Mouse (Mus musculus) lung, postnatal 4 days (tissue): ENCODE measurements around the gene Hdac7.
"Not testable (repeated sequence)": the region's sequence is repeated elsewhere in the genome, so short reads cannot be mapped to it uniquely, and the experiment has no call there.

Experiments used
- DNase-seq, 2 experiments: peaks; one replicate each; pipeline ENCODE4 v3.0.0; 2021

Hdac7 gene

DNA sequence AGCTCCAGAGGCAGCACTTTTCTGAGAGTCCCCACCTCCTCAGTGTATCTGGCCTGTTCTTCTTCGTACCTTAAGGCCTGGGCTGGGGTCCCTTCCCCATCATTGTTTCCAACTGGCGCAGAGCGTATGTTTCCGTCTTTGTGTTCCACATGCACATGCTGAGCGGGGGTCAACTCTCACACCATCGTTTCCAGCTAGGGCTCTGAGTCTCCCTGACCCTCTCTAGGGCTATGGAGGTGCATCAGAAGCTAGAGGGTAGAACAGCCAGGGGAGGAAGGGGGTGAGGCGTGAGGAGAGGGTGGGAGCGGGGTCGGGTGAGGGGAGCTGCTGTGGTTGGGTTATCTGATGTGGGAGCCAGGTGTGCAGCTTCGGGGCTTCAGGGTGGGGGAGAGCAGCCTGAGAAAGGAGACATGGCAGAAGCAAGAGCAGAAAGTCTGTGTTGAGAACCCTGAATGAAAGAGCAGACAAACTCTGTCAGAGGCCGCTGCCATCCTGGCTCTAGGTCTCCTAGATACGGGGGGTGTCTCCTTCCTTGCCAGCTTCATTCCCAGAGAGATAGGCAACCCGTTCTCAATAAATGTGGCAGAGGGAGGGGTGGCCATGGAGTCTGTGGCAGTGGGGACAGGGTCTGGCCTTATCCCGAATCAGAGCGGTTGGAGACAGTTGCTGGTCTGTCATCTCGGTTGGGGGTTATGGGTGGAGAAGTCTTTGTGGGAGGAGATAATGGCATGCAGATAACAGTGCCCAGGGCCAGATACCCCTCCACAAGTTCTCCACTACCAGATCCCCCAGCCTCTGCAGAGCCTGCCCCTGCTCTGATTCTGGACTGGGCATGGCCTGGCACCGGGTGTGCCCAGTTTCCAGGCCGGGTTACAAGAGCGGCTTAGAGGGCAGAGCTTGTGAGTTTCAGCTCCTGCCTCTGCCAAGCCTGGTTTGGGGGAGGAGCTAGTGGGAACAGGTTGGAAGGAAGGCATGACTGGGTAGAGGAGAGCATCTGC is at the start of gene Hdac7:
Gene Hdac7 (minus strand): TSS at position 466 of the 998 bp plus-strand sequence.
- peak in 1 of 2 experiments; percentile 37 for DNase-seq

DNA sequence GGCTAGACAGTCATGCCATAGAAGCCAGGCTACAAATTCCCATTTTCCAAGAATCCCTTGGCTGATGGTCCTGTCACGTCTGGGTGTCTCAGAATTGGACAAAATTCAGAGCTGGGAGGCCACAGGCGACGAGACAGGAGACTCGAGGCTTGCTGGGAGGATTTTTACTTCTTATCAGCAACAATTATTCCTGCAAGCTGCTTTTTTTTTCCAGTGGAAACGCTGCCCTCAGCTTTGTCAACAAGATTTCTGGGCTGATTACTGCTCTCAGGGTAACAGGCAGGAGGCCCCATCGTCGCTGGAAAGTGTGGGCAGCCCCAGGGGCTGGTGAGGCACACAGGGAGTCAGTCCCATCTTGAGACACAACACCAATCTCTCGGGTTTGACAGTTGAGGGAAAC is 48.2 kb upstream of the Hdac7 start:
- DNase-seq: no peak

DNA sequence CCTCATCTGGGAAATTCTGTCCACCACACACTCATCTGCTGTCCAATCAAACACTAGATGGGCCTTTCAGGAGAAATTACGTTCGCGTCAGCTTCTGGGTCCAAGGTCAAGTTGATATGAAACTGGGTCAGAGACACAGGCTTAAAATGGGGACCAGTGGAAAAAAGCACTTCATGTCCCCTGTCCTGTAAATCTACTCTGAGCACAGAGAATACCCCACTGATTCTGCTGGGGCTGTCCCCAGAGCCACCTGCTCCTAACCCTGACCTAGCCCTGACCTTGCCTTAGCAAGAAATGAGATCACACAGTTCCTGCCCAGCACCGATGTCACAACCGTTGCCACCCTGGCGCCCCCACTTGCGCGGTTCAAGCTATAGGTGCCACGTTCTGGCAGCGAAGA is 46.1 kb upstream of the Hdac7 start:
- no peak for DNase-seq

DNA sequence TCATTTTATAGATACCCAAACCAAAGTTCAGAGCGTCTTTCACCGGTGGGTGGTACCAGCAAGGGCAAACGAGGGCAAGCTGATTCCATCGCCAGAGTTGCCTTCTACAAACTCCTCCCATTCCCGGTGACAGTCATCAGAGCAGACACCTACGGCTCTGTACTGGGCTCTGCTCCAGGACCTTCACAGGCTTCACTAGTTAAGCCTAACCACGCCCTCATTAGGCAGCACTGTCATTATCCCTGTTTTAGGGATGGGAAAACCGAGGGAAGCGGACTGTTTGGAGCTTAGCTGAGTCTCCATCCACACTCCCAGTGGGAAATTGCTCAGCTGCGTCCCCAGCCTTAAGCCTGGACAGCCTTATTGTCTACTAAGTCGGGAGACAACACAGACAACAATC is 45.7 kb upstream of the Hdac7 start:
- DNase-seq: no peak

GRCm38 (mm10) chr15:97887541-97888016 is 43.3 kb upstream of the Hdac7 start:
- no peak for DNase-seq

DNA sequence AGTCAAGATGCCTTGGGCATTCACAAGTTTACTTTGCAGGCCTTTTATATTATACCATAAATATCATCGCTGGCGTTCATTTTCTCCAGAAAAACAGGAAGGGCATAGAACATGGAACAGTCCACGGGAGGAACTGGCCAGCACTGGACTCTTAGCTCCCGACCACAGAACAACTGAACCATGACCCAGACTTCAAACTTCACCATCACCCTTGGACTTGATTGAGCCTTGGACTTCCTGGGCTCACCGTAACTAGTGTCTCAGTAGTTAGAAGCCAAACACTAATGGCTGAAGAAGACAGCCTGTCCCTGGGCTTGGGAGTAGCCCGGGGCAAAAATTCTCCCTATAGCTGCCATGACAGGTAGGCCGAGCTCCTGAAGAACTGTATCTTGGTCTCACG is 37.1 kb upstream of the Hdac7 start:
- DNase-seq: no peak

GRCm38 (mm10) chr15:97880441-97880840 is 36.1 kb upstream of the Hdac7 start:
- no peak for DNase-seq

DNA sequence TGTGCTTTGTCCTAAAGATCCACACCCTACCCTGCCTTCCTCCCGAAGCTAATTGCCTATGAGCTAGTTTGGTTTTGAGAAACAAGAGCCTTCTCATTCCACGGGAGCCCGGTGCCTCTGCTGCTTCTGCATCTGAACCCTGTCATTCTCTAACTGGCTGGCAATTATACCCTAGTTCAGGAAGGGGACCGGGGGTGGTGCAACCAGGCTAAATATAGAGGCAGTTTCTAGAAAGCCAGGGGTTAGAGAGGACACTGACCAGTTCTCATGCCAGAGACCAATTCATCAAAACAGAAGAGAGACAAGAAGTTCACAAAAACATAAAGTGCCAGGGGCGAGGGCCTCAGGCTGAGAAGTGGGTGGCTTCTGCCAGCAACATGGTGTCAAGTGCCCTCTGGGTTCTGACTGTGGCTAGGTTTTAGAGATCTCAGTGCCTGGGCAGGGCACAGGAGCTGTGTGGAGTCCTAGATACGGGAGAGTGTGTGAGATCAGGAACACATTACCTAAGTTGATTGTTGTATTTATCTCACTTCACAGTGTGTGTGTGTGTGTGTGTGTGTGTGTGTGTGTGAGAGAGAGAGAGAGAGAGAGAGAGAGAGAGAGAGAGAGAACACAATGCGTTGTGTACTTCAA is 34.5 kb upstream of the Hdac7 start:
- no peak for DNase-seq

DNA sequence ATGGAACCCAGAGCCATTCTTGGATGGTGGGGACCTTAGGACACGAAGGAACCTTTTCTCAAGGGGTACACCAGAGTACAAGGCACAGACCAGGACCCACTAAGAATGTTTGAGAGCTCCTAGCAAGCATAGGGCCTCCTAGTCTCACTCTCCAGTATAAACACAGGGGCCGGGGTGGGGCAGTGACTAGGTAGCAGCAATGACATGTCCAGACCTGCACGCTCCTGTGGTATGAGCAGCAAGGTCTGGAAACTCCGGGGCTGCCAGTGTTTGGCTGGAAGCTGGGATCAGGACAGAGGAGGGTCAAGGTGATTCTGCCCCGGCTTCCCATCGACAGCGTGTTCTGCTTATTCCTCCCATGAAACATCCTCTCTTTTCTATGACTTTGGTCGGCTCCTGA is 31.5 kb upstream of the Hdac7 start:
- no peak for DNase-seq

- no peak for DNase-seq
Observed at GRCm38 (mm10) chr15:97873717-97874116, 29.4 kb upstream of the Hdac7 start.

- no peak for DNase-seq
Observed at GRCm38 (mm10) chr15:97872161-97872560, 27.9 kb upstream of the Hdac7 start.

DNA sequence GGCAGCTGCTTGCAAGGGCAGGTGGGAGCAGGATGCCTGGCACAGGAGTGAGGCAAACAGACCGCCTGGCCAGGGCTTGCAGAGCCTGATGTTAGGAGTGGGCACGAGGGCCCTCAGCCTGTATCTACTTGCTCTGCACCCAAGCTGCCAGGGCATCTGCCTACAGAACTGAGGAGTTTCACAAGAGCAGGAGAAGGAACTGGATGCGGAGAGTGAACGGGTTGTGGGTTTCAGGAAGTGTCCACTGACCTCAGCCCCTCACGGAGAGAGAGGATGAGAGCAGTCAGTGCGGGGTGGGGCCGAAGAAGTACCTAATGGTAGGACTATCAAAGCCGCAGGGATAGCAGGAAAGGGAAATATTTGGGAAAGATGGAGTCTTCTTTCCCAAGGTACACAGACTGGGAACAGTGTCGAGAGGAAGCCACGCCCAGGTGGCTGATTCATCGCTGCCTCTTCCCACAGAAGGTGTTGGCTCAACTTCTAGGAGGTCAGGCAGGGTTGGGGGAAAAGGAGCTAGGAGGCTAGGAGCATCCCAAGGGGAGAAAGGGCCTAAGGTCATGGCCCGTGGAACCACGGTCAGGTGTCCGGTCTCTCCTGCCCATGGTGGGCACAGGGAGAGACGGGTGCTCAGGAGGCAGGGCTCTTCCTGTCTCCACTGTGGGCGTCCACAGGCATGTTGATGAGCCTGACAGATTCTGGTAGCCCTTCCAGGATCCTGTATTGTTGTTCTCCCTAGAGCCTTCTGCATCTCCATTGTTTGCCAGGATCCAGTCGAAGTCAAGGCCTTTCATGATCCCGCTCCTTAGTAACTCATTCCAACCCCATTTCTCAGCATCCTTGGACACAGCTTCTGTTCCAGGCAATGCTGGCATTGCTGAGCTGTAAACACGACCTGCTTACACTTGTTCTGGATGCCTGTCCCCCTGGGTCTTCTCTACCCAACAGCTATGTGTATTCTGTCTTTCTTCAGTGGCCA is 27.0 kb upstream of the Hdac7 start:
- no peak for DNase-seq

- DNase-seq: not testable (repeated sequence)
Observed at GRCm38 (mm10) chr15:97870116-97870515, 25.8 kb upstream of the Hdac7 start.

- no peak for DNase-seq
Observed at GRCm38 (mm10) chr15:97868985-97869384, 24.7 kb upstream of the Hdac7 start.

DNA sequence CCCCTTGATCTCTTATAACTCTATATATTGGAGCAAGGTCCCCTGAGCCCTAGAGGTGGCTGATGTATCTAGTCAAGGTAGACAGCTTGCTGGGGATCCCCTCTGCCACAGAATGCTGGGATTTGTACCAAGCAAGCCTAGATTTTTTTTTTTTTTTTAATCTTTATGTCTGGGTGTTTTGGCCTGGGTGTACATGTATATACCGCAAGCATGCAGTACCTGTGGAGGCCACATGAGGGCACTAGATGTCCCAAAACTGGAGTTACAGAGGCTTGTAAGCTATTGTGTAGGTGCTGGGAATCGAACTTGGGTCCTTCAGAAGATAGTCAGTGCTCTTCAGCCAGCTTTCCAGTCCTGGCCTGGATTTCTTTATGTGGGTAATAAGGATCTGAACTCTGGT is 21.7 kb upstream of the Hdac7 start:
- DNase-seq: no peak

DNA sequence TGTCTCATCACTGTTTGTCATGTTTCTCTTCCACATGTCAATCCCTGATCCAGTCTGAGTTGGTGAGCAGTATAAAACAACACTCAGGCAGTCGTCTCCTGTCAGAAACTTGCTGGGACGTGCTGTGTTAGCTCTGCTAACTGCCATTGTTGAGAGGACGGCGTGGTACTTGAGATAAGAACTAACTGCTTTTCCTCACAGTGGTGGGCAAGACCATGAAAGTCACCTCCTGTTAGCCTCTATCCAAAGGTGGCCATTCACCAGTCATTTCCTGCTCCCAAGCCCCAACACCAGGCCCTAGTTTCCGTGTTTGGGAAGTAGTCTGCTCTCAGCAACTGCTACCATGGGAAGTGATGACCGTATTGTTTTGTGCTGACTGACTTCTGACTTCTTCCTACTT is 20.9 kb upstream of the Hdac7 start:
- DNase-seq: no peak

- DNase-seq: no peak
Observed at GRCm38 (mm10) chr15:97864361-97865045, 20.2 kb upstream of the Hdac7 start.

DNA sequence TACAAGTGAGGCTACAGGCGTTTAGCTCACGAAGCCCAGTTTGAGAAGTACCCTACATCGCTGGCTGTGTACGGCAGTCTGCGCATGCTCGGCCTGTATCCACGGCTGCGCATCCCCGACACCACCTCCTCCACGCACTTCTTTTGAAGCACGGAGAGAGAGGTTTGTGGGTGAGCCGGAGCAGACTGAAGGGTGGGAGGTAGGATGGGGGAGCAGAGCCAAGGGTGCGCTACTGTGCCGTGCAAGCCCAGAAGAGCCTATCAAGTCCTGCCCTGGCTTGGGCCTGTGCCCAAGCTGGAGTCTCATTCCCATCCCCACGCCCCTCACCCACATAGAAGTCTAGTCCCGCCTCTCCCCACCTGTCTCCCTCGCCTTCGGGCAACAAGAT is 19.2 kb upstream of the Hdac7 start:
- DNase-seq: no peak

DNA sequence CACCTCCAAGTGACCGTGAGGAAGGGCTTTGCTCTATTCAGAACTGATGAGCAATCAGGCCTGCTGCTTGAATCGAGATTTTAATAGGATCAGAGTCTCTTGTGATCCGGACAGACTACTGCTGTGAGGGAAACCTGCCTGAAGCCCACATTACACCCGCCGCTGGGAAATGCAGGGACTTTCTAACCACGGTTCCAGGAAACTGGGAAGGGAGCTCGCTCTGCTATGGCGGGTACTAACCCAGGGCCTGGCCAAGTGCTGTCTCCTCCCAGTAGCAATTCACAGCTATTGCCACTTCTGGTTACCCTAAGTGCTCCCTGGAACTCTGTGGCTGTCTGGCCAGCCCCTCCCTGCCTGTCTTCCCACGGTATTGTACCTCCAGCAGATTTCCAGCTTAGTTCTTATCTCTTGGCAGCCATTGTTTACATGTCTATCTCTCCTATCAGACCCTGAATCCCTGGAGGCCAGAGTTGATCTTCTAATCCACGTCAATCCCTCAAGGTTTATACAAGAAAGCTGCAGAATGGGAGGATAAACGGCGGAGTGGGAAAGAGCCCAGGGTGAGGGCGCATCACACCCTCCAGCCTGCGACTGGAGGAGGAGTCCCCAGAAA is 18.7 kb upstream of the Hdac7 start:
- DNase-seq: no peak

DNA sequence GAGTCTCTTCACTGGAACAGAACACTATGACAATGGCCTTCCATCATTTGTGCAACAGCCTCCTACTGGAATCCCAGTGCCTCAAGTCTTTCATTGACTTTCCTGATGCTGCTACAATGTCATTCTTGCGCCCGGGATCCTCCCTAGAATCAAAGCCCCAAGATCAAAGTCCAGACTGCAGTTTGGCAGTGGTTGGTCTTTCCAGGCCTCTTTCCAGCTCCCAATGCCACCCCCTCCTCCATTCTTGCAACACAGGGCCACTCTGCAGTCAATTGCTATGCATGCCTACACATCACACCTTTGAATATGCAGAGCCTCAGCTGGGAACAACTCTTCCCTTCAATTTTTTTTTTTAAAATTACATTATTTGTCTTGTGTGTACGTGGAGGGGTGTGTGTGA is 16.1 kb upstream of the Hdac7 start:
- DNase-seq: no peak

DNA sequence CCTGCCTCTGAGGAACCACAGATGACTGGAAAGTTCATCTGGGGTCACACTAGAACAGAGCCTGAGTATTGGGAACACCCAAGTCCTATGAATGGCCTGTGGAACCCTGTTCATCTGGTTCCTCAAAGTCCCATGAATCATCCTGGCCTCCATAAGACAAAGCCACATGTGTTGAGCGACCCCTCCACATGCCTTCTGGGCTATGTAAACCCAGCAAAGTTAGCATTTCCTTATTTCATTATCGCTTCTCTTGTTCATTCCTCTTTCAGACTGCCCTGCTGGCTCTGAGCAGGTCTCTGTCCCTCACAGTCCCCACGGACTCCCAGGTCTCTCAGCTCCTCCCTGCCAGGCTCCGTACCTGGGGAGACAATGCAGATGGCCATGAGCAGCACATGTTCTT is 14.1 kb upstream of the Hdac7 start:
- no peak for DNase-seq

GRCm38 (mm10) chr15:97854551-97854950 is 10.2 kb upstream of the Hdac7 start:
- no peak for DNase-seq
